Mouse (Mus musculus): ENCODE measurements at regions not wholly inside any gene's neighbourhood (a gene's known extent, or its start where the extent isn't known, plus 50 kb on each side); places are given as distances from the start of the nearest gene placed in this dataset.
A peak's percentile ranks its signal among the peaks of the same experiment; 100 is the strongest.

DNA sequence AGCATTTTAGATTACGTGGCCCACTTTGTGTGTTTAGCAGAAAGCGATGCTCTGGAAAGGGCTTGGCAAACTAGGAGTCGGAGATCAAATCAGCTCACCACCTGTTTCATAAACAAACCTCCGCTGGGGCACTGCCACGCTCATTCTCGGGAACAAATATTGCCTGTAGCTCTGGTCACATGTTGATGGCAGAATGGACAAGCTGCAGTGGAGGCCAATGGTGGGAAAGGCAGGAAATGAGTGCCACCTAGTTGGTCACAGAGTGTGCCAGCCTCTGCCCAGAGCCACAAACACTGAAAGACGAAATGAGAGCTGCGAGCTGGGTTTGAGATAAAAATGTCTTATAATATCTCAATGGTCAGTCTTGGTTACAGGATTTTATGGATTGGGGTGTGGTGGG lies 259.2 kb upstream of the Csf3r start:
- DNase-seq (ENCODE audit: inconsistent age in 2 of 2, low spot score in 1 of 2), result peak in 1 of 2 experiments; percentile 19

GRCm38 (mm10) chr4:125777126-125777525 lies 247.2 kb upstream of the Csf3r start:
- DNase-seq (ENCODE audit: inconsistent age in 2 of 2, low spot score in 1 of 2), result peak; percentile 63 to 84

DNA sequence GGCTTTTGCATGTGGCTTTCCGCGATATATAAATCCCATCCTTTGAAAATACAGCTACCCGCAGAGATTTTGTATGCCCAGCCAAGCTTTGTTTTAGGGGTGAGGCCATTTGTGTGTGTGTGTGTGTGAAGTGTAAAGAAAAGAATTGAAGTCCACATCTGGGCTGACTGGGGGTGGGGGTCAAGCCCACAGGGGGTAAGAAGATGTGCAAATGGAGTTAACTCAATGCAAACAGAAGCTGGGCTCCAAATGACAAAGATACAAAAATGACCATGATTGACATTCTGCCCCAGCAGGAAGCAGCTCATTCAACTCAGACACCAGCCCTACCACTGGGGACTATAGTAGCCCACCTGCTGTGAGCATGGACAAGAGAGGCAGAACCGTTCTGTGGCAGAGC lies 244.2 kb upstream of the Csf3r start:
- DNase-seq (ENCODE audit: inconsistent age in 2 of 2, low spot score in 1 of 2), result no peak

- DNase-seq (ENCODE audit: inconsistent age in 2 of 2, low spot score in 1 of 2), result no peak
These were observed 243.3 kb upstream of the Csf3r start for GRCm38 (mm10) chr4:125780921-125781487.

DNA sequence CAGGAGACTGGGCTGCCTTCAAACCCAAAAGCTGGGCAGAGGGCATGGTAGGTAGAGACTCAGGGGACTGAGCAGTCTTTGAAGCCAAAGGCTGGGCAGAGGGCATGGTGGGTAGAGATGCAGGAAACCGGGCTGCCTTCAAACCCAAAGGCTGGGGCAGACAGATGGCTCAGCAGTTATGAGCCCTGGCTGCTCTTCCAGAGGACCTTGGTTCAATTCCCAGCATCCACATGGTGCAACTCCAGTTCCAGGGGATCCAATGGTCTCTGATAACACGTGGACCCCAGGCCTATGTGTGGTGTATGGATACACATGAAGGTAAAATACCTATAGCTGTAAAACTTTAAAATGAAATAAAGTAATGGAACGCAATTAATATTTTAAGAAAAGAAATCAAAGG lies 242.0 kb upstream of the Csf3r start:
- no peak for DNase-seq (ENCODE audit: inconsistent age in 2 of 2, low spot score in 1 of 2)

DNA sequence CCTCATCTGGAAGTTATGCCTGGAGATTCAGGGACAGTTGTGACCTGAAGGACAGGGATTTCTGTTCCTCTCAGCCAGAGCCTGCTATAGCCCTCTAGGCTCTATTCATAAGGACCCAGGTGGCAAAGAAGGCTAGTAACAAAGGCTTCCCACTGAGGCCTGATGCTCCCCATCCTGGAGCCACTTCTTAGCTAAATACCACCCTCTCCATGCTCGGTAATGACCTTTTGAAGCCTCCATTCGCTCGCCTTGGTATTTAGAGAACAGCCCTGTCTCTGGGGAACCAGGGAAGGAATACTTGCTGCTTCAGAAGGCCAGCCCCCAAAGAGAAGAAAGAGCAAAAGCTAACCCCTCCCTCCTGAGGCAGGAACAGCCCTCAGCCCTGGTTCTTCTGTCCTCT lies 238.3 kb upstream of the Csf3r start:
- no peak for DNase-seq (ENCODE audit: inconsistent age in 2 of 2, low spot score in 1 of 2)

DNA sequence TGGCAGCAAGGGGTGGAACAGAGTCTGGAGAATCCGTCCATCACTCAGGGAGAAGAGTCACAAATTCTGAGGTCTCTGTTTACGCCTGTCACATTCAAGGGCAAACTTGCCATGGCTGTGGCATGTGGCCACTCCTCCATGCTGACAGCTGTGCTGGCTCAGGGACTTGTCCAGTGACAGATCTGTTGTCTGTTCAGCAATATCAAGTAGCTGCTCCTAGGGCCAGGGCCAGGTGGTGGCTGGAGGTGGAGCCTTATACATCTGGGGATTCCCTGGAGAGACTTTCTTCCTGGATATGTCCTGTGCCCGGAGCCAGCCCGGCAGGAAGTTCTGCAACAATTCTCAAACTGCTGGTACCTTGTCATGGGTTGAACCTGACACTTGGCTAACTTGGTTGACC lies 229.7 kb upstream of the Csf3r start:
- peak in 1 of 2 experiments; percentile 45 for DNase-seq (ENCODE audit: inconsistent age in 2 of 2, low spot score in 1 of 2)

- DNase-seq (ENCODE audit: inconsistent age in 2 of 2, low spot score in 1 of 2), result no peak
These were observed 216.4 kb upstream of the Csf3r start for GRCm38 (mm10) chr4:125807923-125808322.

GRCm38 (mm10) chr4:125809446-125810108 lies 214.8 kb upstream of the Csf3r start:
- no peak for DNase-seq (ENCODE audit: inconsistent age in 2 of 2, low spot score in 1 of 2)

DNA sequence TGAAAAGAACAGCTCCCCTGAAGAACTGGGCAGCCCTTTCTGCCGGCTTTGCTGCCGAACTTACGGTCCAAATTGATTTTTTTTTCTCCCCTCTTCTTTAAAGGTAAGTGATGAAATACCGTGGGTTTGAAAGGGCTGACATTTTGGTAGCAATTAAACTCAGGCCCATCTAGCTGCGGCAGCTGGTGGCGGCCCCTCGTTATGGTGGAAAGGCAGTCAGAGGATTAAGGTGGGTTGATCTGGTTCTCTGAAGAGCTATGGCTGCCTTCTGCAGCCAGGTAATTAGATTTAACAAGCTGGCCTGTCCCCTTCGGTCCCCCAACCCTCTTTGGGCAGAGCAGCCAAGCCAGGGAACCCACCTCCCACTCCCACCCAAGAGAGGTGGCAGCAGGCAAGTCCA lies 214.1 kb upstream of the Csf3r start:
- no peak for DNase-seq (ENCODE audit: inconsistent age in 2 of 2, low spot score in 1 of 2)

DNA sequence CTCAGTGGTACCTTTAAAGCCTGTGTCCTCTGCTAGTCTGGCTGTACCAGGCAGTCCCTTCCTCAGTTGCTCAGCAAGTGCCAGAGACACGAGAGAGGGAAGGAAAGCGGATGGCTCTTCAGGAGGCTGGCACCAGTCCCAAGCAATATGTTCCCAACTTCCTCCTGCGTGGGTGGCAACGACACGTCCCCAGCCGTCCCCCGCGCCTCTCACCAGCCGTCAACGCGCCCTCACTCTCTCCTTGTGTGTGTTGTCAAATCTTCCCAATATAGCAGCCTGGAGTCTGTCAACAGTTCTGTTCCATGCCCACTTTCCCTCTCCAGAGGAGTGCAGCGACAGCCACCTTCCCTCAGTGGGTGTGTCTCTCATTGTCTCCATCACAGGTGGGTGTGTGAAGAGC lies 210.0 kb upstream of the Csf3r start:
- DNase-seq (ENCODE audit: inconsistent age in 2 of 2, low spot score in 1 of 2), result no peak

GRCm38 (mm10) chr4:125815276-125815675 lies 209.1 kb upstream of the Csf3r start:
- DNase-seq (ENCODE audit: inconsistent age in 2 of 2, low spot score in 1 of 2), result no peak

DNA sequence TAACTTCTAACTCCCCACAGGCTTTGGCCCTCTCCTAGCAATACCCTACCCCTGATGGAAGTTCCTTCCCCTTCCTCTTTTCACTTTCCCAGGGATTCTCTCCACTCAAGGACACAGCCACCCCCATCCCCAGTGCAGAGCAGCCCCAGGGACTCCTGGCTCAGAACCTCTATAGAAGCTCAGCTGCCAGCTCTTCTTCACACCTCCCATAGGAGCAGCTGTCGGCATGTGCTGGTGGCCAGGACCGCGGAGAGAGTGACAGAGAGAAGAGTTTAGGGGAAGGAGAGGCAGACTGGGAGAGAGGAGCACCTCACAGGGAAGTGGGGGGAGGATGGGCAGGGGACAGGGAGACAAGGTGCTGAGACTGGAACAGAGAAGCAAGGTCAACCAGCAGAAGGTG lies 199.8 kb upstream of the Csf3r start:
- no peak for DNase-seq (ENCODE audit: inconsistent age in 2 of 2, low spot score in 1 of 2)

GRCm38 (mm10) chr4:125826416-125826815 lies 197.9 kb upstream of the Csf3r start:
- no peak for DNase-seq (ENCODE audit: inconsistent age in 2 of 2, low spot score in 1 of 2)

DNA sequence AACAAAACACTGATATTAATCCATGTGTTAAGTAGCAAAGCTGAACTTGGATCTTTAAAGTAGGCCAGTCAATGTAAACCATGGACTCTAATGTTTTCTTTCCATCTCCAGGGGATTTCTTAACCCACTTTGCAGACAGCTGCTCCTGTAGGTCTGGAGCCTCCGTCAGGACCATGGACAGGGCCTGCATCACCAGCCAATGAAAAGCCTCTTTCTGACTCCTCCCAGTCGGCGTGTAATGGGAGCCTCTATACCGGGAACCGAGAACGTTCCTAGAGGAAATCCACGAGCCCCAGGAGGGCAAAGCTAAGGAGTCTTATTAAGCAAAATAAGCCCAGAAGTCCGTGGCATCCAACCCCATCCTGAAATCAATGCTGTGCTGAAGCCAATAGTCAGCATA lies 189.1 kb upstream of the Csf3r start:
- peak in 1 of 2 experiments; percentile 68 for DNase-seq (ENCODE audit: inconsistent age in 2 of 2, low spot score in 1 of 2)

- DNase-seq (ENCODE audit: inconsistent age in 2 of 2, low spot score in 1 of 2), result no peak
These were observed 176.8 kb upstream of the Csf3r start for GRCm38 (mm10) chr4:125847568-125847967.

DNA sequence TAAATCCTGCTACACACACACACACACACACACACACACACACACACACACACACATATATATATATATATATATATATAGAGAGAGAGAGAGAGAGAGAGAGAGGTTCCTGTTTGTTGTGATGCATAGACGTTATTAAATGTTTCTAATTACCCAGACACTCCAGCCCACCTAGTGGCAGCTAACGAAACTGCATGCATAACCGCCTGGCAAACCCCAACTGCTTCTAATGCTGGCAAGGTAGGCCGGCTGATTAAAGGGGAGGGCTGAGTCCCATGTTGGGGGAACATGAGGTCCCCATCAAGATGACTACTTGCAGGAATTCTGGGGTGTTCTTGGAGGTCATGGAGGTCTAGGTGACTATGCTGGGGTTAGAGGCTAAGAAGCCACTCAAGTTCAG lies 174.1 kb upstream of the Csf3r start:
- peak; percentile 64 to 90 for DNase-seq (ENCODE audit: inconsistent age in 2 of 2, low spot score in 1 of 2)

DNA sequence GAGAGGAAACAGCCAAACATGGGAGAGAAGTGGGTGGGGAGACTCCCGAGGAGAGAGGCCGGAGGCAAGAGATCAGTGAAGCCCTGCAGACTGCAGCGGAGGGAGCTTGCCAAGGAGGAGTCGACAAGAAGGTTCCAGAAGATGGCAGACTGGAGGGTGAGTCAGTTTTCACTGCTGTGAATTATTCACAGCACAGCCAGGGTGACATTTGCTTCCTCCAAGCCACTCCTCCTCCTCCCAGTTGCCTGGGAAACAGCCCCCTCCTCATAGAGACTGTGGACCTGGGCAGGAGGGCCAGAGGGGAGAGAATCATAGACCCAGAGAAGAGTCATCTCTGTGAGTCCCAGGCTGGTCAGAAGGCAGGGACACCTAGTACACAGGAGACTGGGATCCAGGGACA lies 171.8 kb upstream of the Csf3r start:
- peak in 1 of 2 experiments; percentile 59 for DNase-seq (ENCODE audit: inconsistent age in 2 of 2, low spot score in 1 of 2)

GRCm38 (mm10) chr4:125855983-125856591 lies 168.3 kb upstream of the Csf3r start:
- no peak for DNase-seq (ENCODE audit: inconsistent age in 2 of 2, low spot score in 1 of 2)

- no peak for DNase-seq (ENCODE audit: inconsistent age in 2 of 2, low spot score in 1 of 2)
These were observed 167.6 kb upstream of the Csf3r start for GRCm38 (mm10) chr4:125856781-125857180.

GRCm38 (mm10) chr4:125865057-125865456 lies 159.3 kb upstream of the Csf3r start:
- DNase-seq (ENCODE audit: inconsistent age in 2 of 2, low spot score in 1 of 2), result no peak

- no peak for DNase-seq (ENCODE audit: inconsistent age in 2 of 2, low spot score in 1 of 2)
These were observed 158.6 kb upstream of the Csf3r start for GRCm38 (mm10) chr4:125865728-125866127.

GRCm38 (mm10) chr4:125871211-125871610 lies 153.1 kb upstream of the Csf3r start:
- DNase-seq (ENCODE audit: inconsistent age in 2 of 2, low spot score in 1 of 2), result no peak
